Mouse (Mus musculus): ENCODE measurements at regions not wholly inside any gene's neighbourhood (a gene's known extent, or its start where the extent isn't known, plus 50 kb on each side); places are given as distances from the start of the nearest gene placed in this dataset.

DNA sequence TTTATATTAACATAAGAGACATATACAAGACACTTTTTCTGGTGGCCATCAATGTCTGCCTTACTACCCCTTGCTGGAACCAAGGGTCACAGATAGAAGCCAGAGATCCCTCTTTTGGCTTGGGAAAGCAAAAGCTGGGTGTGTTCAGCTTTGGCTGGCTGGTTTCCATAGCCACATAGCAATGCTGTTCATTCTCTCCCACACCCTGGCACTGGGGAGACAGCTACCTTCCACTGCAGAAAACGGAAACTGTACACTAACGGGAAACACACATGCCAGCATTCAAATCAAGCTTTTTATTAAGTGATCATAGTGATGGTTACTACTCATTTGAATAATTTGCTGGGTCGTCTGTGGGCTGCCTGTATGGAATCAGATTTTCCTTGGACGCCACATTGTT is 161.4 kb downstream of the Fam76b start:
- TF ChIP-seq CTCF (IDR thresholded peaks at IDR 0.05; ENCODE audit: control insufficient read depth, insufficient read depth, insufficient read length) (no peak), MAX (IDR thresholded peaks at IDR 0.05) (no peak)

All from C2C12 (cell line).